Comparison of ENCODE assay signal across 26 mouse cellular contexts in genomic region chr10:71753255-71753654, GRCm38 (mm10).
"Had no signal": no experiment of that assay in that cellular context is flagged by ENCODE, and none has a peak within 500 bp of the region (broad histone marks: within the 10 kb centered on the region; RNA-seq: fewer than 3 reads in every experiment).

No protein-coding gene starts in this region.

- H3K27me3 ChIP-seq: heart, embryonic 13.5 days; heart, embryonic 15.5 days; hindbrain, embryonic 13.5 days; hindbrain, embryonic 15.5 days; kidney, embryonic 15.5 days; limb, embryonic 12.5 days; liver, embryonic 13.5 days had no signal

- H3K9me3 ChIP-seq: heart, embryonic 13.5 days; heart, embryonic 15.5 days; hindbrain, embryonic 13.5 days; hindbrain, embryonic 15.5 days; kidney, embryonic 15.5 days; limb, embryonic 10.5 days; limb, embryonic 12.5 days; liver, embryonic 13.5 days had no signal

- H3K4me3 ChIP-seq: heart, adult 2 months; heart, embryonic 13.5 days; heart, embryonic 15.5 days; hindbrain, embryonic 13.5 days; hindbrain, embryonic 15.5 days; kidney, embryonic 15.5 days; left cerebral cortex, adult 2 months; limb, embryonic 10.5 days; limb, embryonic 12.5 days; liver, embryonic 13.5 days had no signal

- DNase-seq: gastrocnemius, postnatal 14 days; gastrocnemius, postnatal 36 days; heart, adult 11 months; heart, adult 2 months; heart, postnatal 14 days; heart, postnatal 36 days; kidney, adult 11 months; kidney, adult 2 months; kidney, adult 9 months; kidney, postnatal 14 days; kidney, postnatal 36 days; liver; liver, embryonic 13.5 days had no signal

- H3K4me2 ChIP-seq: heart, embryonic 11.5 days; heart, embryonic 13.5 days; heart, embryonic 15.5 days; hindbrain, embryonic 13.5 days; hindbrain, embryonic 15.5 days; kidney, embryonic 15.5 days; limb, embryonic 12.5 days; liver, embryonic 11.5 days; liver, embryonic 13.5 days had no signal

- H3K4me1 ChIP-seq: heart, embryonic 15.5 days; hindbrain, embryonic 15.5 days; kidney, embryonic 15.5 days; limb, embryonic 10.5 days; limb, embryonic 12.5 days; liver, embryonic 13.5 days had no signal

- ATAC-seq: hindbrain, postnatal 0 days; intestine, embryonic 16.5 days had no signal

- H3K36me3 ChIP-seq: heart, embryonic 13.5 days; heart, embryonic 15.5 days; hindbrain, embryonic 13.5 days; hindbrain, embryonic 15.5 days; kidney, embryonic 15.5 days; limb, embryonic 10.5 days; limb, embryonic 12.5 days; liver, embryonic 13.5 days had no signal

- H3K9ac ChIP-seq: heart, embryonic 13.5 days; heart, embryonic 15.5 days; hindbrain, embryonic 13.5 days; hindbrain, embryonic 15.5 days; kidney, embryonic 15.5 days; limb, embryonic 12.5 days; liver, embryonic 13.5 days had no signal

- H3K27ac ChIP-seq: heart, adult 2 months; heart, embryonic 13.5 days; heart, embryonic 15.5 days; hindbrain, embryonic 13.5 days; hindbrain, embryonic 15.5 days; hindbrain, postnatal 0 days; kidney, embryonic 15.5 days; kidney, postnatal 0 days; left cerebral cortex, adult 2 months; limb, embryonic 10.5 days; limb, embryonic 12.5 days; liver, embryonic 13.5 days had no signal
